Mouse (Mus musculus): ENCODE results near the gene Tspan4.

Tspan4 gene

DNA sequence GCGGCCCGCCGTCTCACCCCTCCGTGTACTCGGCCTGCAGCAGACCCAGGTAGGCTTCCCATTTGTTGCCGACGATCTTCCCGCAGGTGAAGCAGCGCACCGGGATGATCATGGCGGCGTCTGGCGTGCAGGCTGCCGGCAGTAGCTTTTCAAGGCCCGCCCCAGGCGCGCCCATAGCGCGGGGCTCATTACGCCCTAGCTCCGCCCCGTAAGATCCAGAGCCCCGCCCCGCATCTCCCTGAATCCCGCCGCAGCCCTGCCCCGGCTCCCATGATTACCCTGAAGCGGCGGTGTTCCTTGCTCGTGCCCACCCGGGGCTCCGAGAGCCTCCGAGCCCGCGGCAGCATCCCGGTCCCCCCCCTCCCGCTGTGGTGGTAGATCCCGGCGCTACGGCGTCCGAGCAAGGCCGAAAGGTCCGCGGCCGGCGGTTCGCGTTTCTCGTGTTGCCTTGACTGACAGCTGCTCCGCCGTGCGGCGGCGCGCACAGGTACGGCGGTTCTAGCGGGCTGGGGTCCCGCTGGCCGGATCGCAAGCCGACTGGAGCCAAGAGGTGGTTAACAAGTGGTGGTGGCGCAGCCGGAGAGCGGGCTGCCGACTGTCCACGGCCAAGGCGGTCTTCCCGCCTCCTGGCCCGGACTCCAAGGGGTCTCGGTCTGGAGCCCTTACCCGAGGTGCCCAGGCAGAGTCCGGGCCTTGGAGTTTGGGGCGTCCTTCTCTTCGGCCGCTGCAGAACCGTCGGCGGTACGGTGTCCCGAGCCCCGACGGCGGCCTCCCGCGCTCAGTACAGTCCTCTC is at the start of gene Tspan4, which contains the start of gene Polr2l:
TSS of gene Tspan4 (plus strand) at position 230 of the 794 bp plus-strand sequence.
TSS of gene Polr2l (minus strand) at position 122 of the 794 bp plus-strand sequence.
- in situ Hi-C loops (cut with MboI, MseI) = loop anchor here (25.0 kb wide), 2 partner anchors 187 to 412 kb away; partner anchors contain the start of gene Muc6

DNA sequence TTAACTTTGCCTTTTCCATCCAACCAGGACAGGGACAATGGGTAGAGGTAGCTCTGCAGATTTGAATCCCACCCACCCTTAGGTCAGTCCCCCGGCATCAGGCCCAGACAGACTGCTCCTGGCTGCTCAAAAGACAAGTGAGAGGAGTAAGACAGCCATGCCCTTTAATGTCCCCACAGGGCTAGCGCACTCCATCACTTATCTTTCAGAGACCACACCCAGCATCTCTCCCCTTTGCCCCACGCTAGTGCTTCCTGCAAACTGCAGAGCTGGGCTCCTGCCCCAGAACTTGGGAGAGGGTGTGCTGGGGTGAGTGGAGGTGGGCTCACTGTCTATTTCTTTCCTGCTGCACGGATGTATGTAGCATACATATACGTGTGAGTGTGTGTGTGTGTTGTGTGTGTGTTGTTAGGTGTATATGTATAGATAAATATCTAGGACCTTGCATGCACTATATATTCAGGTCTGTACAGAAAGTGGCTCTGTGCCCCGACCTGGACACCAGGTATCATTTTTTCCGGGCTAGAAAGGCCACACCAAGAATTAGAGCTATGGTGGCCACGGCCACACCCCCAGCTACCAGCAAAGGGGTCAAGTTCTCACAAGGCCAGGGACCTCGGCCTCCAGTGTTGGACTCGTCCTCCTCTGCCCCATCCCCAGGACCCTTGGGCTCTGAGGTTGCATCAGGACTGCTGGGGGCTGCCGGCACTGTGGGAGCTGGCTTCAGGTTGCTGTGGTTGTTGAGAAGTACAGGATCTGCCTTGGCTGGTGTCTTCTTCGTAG is 47.9 kb upstream of the Tspan4 start:
- in situ Hi-C loops (cut with MboI, MseI) = no loop called here

DNA sequence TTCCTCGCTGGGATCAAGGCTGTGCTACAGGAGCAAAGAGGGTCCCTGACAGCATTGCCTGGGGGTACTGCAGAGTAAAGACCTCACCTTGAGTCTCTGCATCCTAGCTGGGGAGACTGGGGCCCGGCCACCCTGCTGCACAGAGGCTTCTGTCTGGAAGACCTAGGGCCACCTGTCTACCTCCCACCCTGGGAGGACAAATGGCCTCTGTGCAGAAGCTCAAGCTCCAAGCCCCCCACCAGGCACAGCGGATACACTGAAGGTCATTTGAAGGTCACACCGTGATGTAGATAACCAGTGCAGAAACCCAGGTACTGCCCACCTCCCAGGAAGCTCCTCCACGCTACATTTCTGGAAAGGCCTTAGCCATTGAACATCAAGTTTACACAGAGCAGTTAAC is 46.3 kb upstream of the Tspan4 start:
- in situ Hi-C loops (cut with MboI, MseI) = no loop called here

DNA sequence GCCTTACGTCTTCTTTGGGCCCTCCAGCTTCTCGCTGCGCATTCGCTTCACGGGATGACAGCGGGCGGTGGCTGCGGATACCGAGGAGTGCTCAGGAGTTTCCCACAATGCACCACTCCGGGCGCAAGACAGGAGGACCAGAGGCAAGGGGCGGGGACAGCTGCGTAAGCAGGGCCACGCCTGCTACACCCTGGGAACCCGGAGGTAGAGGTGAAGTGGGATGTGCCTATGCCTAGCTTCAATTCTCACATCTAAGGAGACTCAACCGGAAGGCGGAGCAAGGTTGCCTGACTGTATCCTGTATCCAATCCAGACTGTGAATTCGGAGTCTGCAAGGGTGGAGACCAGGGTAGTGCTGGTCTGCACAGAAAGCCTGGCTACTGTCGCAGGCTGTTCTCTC is 45.7 kb upstream of the Tspan4 start, which contains the start of gene Cend1:
TSS of gene Cend1 (minus strand) at position 182 of the 400 bp plus-strand sequence.
- in situ Hi-C loops (cut with MboI, MseI) = no loop called here

DNA sequence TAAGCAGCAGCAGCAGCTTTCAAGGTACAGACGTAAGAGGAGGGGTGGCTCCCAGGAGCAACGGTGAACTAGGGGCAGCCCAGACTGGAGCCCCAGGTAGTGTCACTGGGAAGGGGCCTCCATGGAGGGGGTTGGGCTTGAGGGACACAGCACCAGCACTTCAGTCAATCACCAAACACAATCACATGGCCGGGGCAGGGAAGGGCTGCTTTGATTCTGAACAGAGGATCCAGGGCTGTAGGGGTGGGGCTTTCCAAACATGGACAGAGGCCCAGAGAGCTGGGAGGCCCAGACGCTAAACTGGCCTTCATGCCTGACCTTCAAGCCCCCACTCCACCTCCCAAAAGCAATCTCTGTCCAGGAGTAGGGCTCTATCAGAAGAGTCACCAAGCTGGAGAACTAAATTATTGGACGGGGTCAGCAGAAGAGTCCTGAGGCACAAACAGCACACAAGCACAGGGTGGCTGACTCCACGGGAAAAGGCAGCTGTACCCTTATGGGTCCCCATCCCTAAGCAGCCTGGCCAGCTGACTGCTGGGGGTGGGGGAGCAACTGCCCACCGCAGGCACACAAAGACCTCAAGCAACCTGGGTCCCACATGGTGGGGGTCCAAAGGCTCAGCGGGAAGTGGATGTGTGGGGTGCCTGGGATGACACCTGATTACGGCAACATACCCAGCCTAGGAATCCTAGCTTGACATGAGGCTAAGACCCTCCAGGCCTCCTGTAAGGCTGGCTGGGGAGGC is 45.0 kb upstream of the Tspan4 start:
- in situ Hi-C loops (cut with MboI, MseI) = loop anchor here (5.0 to 10.0 kb wide), 2 partner anchors 33 to 1295 kb away; partner anchors contain the start of gene Mtg1

DNA sequence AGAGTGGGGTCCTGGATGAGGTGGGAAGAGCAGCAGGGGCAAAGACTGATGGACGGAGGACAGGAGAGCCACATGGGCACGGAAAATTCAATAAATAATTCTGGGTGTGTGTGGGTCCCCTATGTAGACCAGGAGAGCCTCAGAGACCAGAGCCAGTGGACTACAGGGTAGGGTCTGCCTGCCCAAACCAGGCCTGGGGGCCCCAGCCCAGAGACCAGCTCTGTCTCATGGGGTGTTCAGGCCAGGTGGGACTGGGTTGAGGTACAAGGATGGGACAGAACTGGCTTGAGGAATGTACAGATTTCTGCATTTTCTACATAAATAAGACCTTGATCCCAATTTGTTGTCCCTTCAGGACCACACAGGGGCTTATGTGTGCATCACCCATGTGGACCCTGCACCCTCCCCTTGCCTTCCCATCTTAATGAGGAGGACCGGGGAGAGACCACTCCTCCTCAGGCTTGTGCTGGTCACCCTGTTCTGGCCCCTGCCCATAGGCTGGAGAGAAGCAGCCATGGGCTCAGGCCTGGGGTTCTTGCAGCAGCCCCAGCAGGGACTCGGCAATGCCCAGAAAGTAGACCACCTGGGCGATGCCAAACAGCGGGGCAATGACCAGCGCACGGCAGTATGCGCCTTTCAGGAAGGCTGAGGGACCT is 44.3 kb upstream of the Tspan4 start:
- in situ Hi-C loops (cut with MboI, MseI) = loop anchor here (5.0 to 10.0 kb wide), 2 partner anchors 33 to 1296 kb away; partner anchors contain the start of gene Mtg1

DNA sequence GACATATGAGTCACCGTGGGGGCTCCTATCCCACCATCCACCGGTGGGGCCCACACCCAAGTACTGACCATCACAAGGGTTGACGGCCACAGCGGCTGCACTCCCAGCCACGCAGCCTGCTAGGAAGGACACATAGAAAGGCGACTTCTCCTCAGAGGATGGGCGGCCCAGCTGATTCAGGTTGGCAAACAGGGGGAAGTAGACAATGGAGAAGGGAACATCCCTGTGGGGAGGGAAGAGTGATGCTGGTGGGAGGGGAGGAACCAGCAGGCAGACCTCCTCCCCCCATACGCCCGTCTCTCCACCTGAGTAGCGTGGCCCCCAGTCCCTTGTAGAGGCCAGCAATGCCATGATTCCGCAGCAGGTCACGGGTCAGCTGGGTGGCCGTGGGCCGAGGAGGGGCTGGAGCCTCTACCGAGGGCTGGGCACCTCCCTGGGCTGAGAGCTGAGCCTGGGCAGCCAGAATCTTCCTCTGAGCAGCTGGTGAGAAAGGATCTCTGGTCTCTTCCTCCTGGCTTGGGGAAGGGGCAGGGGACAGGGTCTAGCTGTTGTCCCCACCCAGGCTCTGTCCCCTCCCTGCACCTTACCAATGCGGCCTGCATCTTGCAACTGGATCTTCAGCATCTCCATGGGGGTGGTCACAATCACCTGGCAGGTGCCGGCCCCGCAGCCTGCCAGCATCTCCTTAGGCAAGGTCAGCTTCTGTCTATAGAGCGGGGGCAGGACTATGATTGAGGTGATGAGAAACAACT is 43.4 kb upstream of the Tspan4 start:
- in situ Hi-C loops (cut with MboI, MseI) = loop anchor here (5.0 to 10.0 kb wide), 2 partner anchors 34 to 1297 kb away; partner anchors contain the start of gene Mtg1

DNA sequence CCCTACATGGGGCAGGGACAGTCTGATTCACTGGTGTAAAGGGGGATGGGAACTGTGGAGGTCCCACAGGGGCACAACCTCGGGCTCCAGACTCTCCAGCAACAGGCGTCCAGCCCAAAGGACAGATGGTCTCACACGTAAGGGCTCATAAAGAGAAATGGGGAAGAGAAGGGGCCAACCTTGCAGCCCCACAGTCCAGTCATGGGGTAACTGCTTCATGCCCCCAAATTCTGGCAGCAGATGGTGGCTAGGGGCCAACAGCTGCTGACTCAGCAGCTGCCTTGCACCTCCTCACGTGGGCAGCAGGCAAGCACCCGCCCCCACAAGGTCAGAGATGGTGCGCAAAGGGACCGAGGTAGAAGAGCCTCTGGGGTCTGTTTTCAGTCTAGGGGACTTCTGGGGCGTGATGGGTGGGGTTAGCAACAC is 42.8 kb upstream of the Tspan4 start:
- in situ Hi-C loops (cut with MboI, MseI) = loop anchor here (5.0 to 10.0 kb wide), 2 partner anchors 35 to 1297 kb away; partner anchors contain the start of gene Mtg1

DNA sequence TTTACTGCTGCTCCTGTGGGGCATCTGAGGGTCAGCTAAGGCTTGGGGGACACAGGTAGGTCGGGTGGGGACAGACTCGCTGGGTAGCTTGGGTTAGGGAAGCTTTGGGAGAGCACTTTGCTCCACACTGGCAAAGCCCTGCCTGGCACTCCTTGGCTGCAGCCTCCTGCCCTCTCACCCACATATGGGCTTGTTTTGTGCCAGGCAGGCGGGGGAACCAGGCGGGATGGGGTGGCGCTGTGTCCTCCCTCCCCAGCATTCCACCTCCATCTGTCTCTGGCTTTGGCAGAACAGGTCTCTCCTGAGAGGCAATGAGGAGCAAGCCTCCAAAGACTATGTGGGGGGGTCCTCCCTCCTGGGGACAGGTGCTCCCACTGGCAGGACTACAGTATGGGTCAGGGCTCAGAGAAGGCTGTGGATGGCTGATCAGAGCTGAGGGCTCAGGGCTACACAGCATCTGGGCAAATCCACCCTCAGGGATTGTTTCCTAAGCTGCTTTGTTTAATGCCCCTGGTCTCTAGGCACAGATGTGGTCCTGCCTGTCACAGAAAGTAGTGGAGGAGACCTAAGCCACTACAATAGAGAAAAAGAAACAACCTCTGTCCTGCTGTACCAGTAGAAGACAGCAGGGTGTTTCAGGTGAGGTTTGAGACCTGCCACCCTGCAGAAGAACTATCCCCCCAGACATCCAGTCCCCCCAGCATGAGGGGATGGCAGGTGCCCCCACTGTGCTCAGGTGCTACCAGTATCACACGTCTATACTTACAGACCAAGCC is 42.1 kb upstream of the Tspan4 start:
- in situ Hi-C loops (cut with MboI, MseI) = loop anchor here (5.0 to 10.0 kb wide), 2 partner anchors 36 to 1298 kb away; partner anchors contain the start of gene Mtg1

DNA sequence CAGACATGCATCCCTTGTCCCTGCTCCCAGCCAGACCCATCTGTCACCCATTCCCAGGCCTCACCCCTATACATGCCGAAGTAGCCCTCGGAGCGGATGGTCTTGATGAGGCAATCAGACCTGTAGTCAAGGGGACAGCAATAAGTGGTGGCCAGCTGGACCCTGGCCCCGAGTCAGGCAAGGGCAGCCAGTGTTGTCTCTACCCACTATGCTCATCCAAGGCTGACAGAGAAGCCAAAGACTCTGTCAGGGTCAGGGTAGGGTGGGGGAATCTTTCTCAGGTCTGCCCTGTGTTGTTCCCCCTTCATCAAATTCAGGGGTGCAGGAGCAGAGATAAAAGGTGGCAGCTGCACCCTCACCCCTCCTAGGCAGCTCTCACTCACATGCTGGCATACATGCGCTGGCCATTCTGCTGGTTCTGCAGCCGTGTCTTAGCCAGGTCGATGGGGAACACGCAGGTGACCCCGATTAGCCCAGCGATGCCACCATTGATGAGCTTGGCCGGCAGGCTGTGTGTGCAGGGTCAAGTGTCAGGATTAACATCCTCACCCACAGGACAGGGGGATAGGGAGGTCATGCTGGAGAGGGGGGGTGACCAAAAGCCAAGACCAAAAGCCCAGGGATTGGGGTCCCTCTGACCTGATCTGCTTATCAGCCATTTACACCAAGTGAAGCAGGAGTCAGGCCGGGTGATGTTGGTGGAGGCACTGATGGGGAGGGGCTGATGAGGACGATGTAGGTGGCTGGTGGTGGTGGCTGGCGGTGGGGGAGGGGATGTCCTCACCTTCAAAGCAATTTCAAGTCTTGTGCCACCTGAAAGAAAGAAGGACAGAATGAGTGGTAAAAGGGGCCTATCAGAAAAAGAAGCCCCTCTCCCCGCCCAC is 41.3 kb upstream of the Tspan4 start:
- in situ Hi-C loops (cut with MboI, MseI) = loop anchor here (5.0 to 10.0 kb wide), 2 partner anchors 36 to 1299 kb away; partner anchors contain the start of gene Mtg1

DNA sequence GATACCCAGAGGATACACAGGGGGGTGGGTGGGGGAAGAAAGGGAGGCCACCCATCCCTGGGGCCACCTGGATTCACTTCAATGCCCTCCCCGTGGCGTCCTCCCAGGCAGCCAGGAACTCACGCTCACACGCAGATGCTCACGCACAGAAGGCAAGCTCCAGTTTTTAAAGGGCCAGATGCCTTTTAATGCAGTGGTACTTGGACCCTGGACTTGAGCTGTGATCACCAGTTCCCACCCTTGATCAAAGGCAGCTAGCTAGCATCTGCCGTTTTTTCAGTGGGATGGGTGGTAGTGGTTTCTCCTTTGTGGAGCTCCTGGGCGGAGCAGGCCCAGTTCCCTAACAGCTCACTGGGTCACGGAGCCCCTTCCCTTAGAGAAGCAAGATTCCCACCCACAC is 40.6 kb upstream of the Tspan4 start:
- in situ Hi-C loops (cut with MboI, MseI) = loop anchor here (5.0 to 10.0 kb wide), 2 partner anchors 37 to 1300 kb away; partner anchors contain the start of gene Mtg1

DNA sequence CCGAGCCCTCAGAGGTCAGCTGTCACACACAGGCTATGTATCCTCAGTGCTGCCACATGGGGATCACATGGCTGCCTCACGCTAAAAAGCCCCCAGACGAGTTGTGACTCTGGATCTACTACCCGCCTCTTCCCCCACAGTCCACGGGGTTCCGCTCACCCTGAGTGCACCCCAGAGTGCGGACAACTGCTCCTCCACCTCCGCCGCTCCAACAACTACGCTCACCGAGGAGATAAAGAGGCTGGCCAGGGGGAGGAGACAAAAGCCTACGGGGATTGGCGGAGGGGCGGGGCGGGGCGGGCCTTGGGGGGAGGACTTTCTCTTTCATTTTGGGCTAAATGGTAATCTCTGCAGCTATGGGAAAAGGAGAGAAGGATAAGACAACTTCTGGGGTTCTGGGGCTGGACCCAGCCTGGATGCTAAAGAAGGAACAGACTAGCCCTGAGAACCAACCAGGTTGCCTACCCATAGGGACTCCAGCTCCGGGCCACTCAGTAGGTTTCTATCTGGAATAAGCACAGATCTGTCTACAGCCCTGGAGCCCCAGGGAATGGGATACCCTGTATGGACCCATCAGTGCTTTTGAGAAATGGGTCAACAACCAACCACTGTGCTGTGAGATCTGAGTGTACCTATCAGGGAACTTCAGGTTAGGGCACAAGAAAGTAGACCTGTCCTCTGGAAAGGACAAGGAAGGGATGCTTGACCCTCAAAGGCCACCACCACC is 39.7 kb upstream of the Tspan4 start:
- in situ Hi-C loops (cut with MboI, MseI) = loop anchor here (10.0 kb wide), 1 partner anchor 1300 kb away; the partner anchor contains the start of gene Mtg1

DNA sequence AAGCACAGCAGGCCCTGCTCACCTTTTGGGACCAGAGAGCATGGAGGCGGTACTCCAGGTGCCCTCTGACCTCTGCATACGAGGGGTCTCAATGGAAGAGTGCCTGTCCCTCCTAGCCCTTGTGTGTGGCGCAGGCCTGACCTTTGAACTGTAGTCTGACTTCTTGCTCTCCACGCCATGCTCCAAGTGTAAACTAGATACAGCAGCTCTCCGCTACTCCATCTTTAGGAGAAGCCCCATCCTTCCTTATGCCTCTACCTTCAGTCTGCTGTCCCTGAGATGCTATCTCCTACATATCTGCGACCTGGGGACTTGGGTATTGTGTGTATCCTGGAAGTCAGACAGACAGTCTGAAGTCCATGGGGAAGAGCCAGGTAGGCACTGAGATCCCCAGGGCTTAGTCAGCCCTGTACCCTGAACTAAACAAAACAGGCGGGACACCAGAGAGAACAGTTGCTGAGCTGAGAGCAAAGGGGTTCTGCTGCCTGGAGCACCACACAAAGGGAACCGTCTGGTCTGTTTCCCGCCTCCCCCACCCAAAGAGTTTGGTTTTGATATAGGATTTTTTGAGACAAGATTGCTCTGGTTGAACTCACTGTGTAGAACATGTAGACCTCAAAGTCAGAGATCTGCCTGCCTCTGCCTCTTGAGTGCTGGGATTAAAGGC is 39.1 kb upstream of the Tspan4 start:
- in situ Hi-C loops (cut with MboI, MseI) = loop anchor here (10.0 kb wide), 1 partner anchor 1301 kb away; the partner anchor contains the start of gene Mtg1

DNA sequence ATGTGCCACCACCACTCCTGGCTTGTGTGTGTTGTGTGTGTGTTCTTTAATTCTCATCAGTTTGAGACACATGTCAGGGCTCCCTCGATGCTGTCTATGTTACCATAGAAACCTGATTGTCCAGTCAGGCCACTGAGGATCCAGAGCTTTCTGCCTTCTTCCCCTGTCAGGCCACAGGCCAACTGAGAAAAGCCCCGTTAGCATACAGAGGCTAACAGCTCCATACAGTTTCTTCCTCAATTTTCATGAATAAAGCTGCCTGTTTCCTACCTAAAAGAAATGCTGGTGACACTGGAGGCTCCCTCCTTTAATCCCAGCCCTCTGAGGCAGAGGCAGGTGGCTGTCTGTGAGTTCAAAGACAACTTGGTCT is 38.5 kb upstream of the Tspan4 start:
- in situ Hi-C loops (cut with MboI, MseI) = loop anchor here (10.0 kb wide), 1 partner anchor 1302 kb away; the partner anchor contains the start of gene Mtg1

DNA sequence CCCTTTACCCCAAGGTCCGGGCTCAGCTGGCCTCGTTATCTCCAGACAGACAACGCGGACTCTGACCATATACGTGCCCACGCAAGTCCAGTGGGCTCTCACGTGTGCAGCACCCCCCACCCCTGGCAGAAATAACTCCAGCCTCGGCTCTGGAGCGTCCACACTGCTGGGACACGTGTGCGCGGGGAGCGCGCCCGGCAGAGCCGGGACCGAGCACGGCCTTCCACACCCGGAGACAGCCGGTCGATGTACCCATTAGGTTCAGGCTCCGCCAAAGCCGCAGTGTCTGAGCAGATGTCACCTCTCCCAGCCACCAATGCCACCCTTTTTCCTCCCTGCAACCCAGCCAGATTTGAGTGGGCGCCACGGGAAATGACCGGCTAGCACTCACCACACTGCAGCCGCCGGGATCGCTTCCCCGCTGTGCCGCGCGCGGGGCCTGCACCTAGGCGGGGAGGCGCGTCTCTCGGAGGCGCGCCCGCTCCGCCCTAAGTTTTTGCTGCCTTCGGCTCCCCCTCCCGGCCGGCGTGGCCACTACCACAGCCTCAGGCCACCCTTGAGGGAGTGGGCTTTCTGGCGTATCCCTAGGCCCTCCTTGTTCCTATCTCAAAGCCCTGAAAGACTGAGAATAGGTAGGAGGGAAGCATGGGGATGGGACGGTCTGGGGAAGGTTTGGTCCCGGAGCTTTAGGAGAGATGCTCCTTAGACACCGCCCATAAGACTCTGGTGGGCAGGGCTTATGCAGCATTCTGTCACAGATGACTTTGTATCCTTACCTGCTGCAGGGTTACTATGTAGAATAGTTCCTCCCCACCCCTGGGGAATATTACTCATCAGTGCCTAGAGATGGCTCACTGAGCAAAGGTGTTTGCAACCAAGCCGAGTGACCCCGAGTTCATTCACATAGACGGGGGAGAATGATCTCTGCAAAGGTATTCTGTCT is 37.6 kb upstream of the Tspan4 start, which contains the start of gene Slc25a22:
TSS of gene Slc25a22 (minus strand) at position 715 of the 943 bp plus-strand sequence.
- in situ Hi-C loops (cut with MboI, MseI) = loop anchor here (10.0 kb wide), 1 partner anchor 1303 kb away; the partner anchor contains the start of gene Mtg1

Data from regulatory T cell (primary cell).